Mouse (Mus musculus): ENCODE results near the gene Hap1. TPM values are rescaled to one million over a fixed set of nuclear protein-coding genes. Genes with fewer than 3 reads are reported as not detected.
A peak's percentile ranks its signal among the peaks of the same experiment; 100 is the strongest.

Gene Hap1
- total and polyA plus RNA-seq, 2 experiments from 2014 or later = 2.0 to 3.5 TPM

DNA sequence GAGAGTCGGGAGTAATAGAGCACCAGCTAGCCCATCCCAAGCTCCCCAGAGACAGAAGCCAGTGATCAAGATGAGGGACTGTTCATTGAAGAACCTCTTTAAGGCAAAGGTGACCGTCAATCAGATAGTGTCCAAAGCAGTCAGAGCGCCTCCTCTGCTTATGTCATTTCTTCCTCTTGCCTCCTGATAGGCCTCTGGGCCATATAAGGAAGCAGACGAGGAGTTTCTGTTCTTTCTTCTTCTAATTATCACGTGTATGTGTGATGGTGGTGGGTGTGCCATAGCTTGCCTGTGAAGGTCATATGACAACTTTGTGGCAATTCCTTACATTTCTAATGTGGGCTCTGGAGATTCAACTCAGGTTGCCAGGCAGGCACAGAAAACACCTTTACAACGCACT is 44.9 kb upstream of the Hap1 start:
- ATAC-seq (ENCODE audit: insufficient read depth, low read depth) (no peak), DNase-seq (ENCODE audit: low spot score) (no peak)
- Histone ChIP-seq H3K4me2 (ENCODE audit: low read depth, low read length) (no peak overlapping the region), H3K4me3 (ENCODE audit: low read depth, low read length) (no peak overlapping the region), H3K27me3 (ENCODE audit: control insufficient read depth, insufficient read depth, low read length) (no peaks in the 10 kb centered on the region), H3K36me3 (replicated peaks; ENCODE audit: control insufficient read depth, insufficient read depth, low read length) (no peaks in the 10 kb centered on the region), H3K27ac (ENCODE audit: low read depth) (peak overlapping the region; percentile 94), H3K9me3 (replicated peaks; ENCODE audit: control insufficient read depth, low read length) (no peaks in the 10 kb centered on the region), H3K9ac (replicated peaks; ENCODE audit: low read depth, low read length) (no peak overlapping the region), H3K4me1 (ENCODE audit: control insufficient read depth, insufficient read depth) (peaks cover 55% of the 10 kb centered on the region)
- WGBS = 49% methylated on average over 6 of the region's 6 CpGs
- no peak for TF ChIP-seq EP300 (IDR thresholded peaks at IDR 0.05; ENCODE audit: low read depth)
- no peak for TF ChIP-seq CTCF (IDR thresholded peaks at IDR 0.05; ENCODE audit: low read depth)

DNA sequence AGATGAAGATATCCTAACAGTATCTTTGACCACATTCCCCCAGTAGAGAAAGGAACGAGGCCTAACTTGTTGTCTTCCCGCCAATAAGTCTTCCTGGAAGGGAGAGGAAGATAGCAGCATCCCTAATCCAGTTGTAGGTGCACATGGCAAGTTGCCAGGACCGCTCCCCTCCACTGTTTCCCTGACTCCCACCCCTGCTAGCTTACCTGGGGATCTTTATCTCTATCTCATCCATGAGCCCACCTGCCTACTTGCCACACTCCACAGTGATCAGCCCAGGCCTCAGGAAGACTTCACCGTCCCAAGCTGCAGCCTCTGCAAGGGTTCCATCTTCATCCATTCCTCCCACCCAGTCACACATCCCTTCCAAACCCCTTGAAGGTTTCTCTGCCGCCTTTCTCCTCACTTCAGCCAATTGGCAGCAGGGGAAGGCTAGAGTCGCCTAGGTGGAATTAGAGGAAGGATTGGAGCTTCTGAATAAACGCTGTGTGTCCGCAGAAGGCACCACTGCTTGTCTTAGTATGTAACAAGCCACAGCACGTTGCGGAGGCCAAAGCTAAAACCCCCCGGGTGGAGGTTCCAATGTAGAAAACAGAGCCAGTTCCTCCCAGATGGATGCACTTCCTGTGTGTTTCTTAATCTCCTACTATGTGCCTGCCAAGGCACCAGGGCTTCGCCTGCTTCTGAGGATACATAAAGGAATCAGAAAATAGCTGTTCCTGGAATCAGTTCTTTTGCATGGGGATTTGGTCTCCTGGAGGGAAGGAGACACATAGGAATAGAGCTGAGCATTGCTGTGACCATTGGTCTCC is 44.0 kb upstream of the Hap1 start:
- 68% methylated on average over 12 of the region's 12 CpGs for WGBS
- ATAC-seq (ENCODE audit: insufficient read depth, low read depth) (no peak), DNase-seq (ENCODE audit: low spot score) (no peak)
- Histone ChIP-seq H3K4me2 (ENCODE audit: low read depth, low read length) (no peak overlapping the region), H3K4me1 (ENCODE audit: control insufficient read depth, insufficient read depth) (peaks cover 63% of the 10 kb centered on the region), H3K36me3 (replicated peaks; ENCODE audit: control insufficient read depth, insufficient read depth, low read length) (no peaks in the 10 kb centered on the region), H3K9ac (replicated peaks; ENCODE audit: low read depth, low read length) (no peak overlapping the region), H3K27ac (ENCODE audit: low read depth) (peak overlapping the region; percentile 94), H3K27me3 (ENCODE audit: control insufficient read depth, insufficient read depth, low read length) (no peaks in the 10 kb centered on the region), H3K4me3 (ENCODE audit: low read depth, low read length) (no peak overlapping the region), H3K9me3 (replicated peaks; ENCODE audit: control insufficient read depth, low read length) (no peaks in the 10 kb centered on the region)
- no peak for TF ChIP-seq EP300 (IDR thresholded peaks at IDR 0.05; ENCODE audit: low read depth)
- no peak for TF ChIP-seq CTCF (IDR thresholded peaks at IDR 0.05; ENCODE audit: low read depth)

- Histone ChIP-seq H3K36me3 (replicated peaks; ENCODE audit: control insufficient read depth, insufficient read depth, low read length) (no peaks in the 10 kb centered on the region), H3K4me2 (ENCODE audit: low read depth, low read length) (peak overlapping the region; percentile 17; the same call in 1 of the 2 replicates), H3K9me3 (replicated peaks; ENCODE audit: control insufficient read depth, low read length) (no peaks in the 10 kb centered on the region), H3K27ac (ENCODE audit: low read depth) (peak overlapping the region; percentile 94), H3K4me3 (ENCODE audit: low read depth, low read length) (no peak overlapping the region), H3K9ac (replicated peaks; ENCODE audit: low read depth, low read length) (no peak overlapping the region), H3K4me1 (ENCODE audit: control insufficient read depth, insufficient read depth) (peaks cover 65% of the 10 kb centered on the region), H3K27me3 (ENCODE audit: control insufficient read depth, insufficient read depth, low read length) (no peaks in the 10 kb centered on the region)
- WGBS = 55% methylated on average over 9 of the region's 9 CpGs
- no peak for DNase-seq (ENCODE audit: low spot score)
- ATAC-seq (ENCODE audit: insufficient read depth, low read depth) = no peak
- TF ChIP-seq EP300 (IDR thresholded peaks at IDR 0.05; ENCODE audit: low read depth) = no peak
- no peak for TF ChIP-seq CTCF (IDR thresholded peaks at IDR 0.05; ENCODE audit: low read depth)
Measured at GRCm38 (mm10) chr11:100399320-100399719, 43.4 kb upstream of the Hap1 start.

DNA sequence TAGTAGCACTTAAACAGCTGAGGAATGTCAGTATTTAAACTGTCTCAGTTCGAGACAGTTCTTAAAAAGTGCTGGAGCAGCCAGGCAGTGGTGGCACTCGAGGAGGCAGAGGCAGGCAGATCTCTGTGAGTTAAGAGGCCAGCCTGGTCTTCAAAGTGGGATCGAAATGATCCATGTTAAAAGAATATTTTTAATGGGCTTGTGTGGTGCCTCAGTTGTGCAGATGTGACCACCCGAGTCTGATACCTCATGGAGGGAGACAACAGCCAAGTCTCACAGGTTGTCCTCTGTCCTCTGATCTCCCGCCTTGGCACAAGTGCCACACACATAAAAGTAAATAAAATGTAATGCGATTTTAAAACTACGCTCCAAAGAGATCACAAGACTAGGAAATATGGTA is 42.6 kb upstream of the Hap1 start:
- ATAC-seq (ENCODE audit: insufficient read depth, low read depth) (no peak), DNase-seq (ENCODE audit: low spot score) (no peak)
- H3K4me3 ChIP-seq (ENCODE audit: low read depth, low read length) = no peak overlapping the region
- H3K27me3 ChIP-seq (ENCODE audit: control insufficient read depth, insufficient read depth, low read length) = no peaks in the 10 kb centered on the region
- peaks cover 65% of the 10 kb centered on the region for H3K4me1 ChIP-seq (ENCODE audit: control insufficient read depth, insufficient read depth)
- 0 out of 2 replicates have a peak, but pooled peaks cover under 1% of the 10 kb centered on the region for H3K36me3 ChIP-seq (replicated peaks; ENCODE audit: control insufficient read depth, insufficient read depth, low read length)
- 91% methylated on average over 7 of the region's 7 CpGs for WGBS
- no peak overlapping the region for H3K4me2 ChIP-seq (ENCODE audit: low read depth, low read length)
- no peak overlapping the region for H3K9ac ChIP-seq (replicated peaks; ENCODE audit: low read depth, low read length)
- no peaks in the 10 kb centered on the region for H3K9me3 ChIP-seq (replicated peaks; ENCODE audit: control insufficient read depth, low read length)
- TF ChIP-seq EP300 (IDR thresholded peaks at IDR 0.05; ENCODE audit: low read depth) = no peak
- TF ChIP-seq CTCF (IDR thresholded peaks at IDR 0.05; ENCODE audit: low read depth) = no peak
- H3K27ac ChIP-seq (ENCODE audit: low read depth) = 0 out of 2 replicates have a peak overlapping the region, but pooled peaks have one; percentile 12

DNA sequence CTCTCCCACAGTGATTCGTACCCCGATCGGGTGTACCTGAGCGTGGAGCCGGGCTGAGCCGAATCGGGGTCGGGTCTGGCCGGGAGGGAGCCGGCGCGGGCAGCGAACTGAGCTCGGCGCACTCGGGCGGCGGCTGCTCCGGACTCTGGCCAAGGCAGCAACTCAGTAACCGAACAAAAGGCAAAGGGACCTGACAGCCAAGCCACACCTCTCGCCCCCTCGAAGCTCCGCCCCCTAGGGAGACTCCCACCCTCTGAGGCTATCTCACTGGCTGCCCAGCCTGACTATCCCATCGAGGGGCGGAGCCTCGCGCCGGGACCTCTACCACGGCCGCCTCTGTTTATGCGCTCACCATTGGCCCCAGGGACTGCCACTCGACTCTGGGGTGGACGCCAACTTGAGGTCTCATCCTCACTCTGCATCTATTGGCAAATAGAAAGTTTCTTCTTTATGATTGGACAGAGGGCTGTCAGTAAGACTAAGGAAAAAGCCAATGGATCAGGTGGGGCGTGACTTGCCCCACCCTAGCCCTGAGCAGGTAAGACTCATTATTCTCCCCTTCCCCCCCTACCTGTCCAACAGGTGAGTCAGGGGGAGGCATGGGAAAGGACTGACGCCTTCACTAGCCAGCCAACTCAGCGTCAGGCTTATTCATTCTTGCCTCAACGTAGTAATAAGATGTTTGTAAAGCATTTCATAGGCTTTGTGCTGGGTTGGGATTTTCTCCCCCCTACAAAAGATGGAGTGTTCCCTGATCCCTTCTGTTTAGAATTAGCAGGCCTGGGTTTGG is 41.9 kb upstream of the Hap1 start, which contains the start of gene Jup:
TSS of gene Jup (minus strand) at position 164 of the 790 bp plus-strand sequence.
- ATAC-seq (ENCODE audit: insufficient read depth, low read depth) (peak; percentile 96), DNase-seq (ENCODE audit: low spot score) (peak; percentile 99)
- Histone ChIP-seq H3K9ac (replicated peaks; ENCODE audit: low read depth, low read length) (peak within 1 kb of the TSS; percentile 86), H3K9me3 (replicated peaks; ENCODE audit: control insufficient read depth, low read length) (no peaks in the 10 kb centered on the region), H3K4me3 (ENCODE audit: low read depth, low read length) (peak within 1 kb of the TSS; percentile 79), H3K27me3 (ENCODE audit: control insufficient read depth, insufficient read depth, low read length) (no peaks in the 10 kb centered on the region), H3K4me2 (ENCODE audit: low read depth, low read length) (peak within 1 kb of the TSS; percentile 82), H3K36me3 (replicated peaks; ENCODE audit: control insufficient read depth, insufficient read depth, low read length) (0 out of 2 replicates have a peak, but pooled peaks cover 4% of the 10 kb centered on the region), H3K27ac (ENCODE audit: low read depth) (peak within 1 kb of the TSS; percentile 89), H3K4me1 (ENCODE audit: control insufficient read depth, insufficient read depth) (peaks cover 65% of the 10 kb centered on the region)
- TF ChIP-seq EP300 (IDR thresholded peaks at IDR 0.05; ENCODE audit: low read depth) (0 out of 2 replicates have a peak, but pooled peaks have one; percentile 7), CTCF (IDR thresholded peaks at IDR 0.05; ENCODE audit: low read depth) (no peak)
- 2% methylated on average over 37 of the region's 37 CpGs for WGBS

Measured in heart, postnatal 0 days (tissue).